Mouse (Mus musculus) myocyte (in vitro differentiated cells): ENCODE results near the gene Sec23ip. TPM values are rescaled to one million over a fixed set of nuclear protein-coding genes. Genes with fewer than 3 reads are reported as not detected.

ENCODE experiments used
- H3K27me3 ChIP-seq: one replicate; pipeline ENCODE4 v1.6.1; 2011; ENCODE audit not compliant: control insufficient read depth, insufficient read depth, insufficient read length
- H3K36me3 ChIP-seq: one replicate; pipeline ENCODE4 v1.6.1; 2011; ENCODE audit not compliant: control insufficient read depth, insufficient read depth
- H3K4me2 ChIP-seq: one replicate; pipeline ENCODE4 v1.6.1; 2011; ENCODE audit warnings: low read depth, control low read depth
- H3K4me3 ChIP-seq: one replicate; pipeline ENCODE4 v1.5.1; 2011; ENCODE audit warnings: mild to moderate bottlenecking, control low read depth, moderate library complexity
- H3K79me2 ChIP-seq: one replicate; pipeline ENCODE4 v1.6.1; 2011; ENCODE audit not compliant: control insufficient read depth, insufficient read depth
- H3ac ChIP-seq: one replicate; pipeline ENCODE4 v1.6.1; 2011; ENCODE audit not compliant: control insufficient read depth, insufficient read length
- CEBPB ChIP-seq: IDR thresholded peaks from 2 replicates; pipeline ENCODE4 v1.6.1; 2011; ENCODE audit warnings: mild to moderate bottlenecking, moderate library complexity; ENCODE audit not compliant: poor library complexity, insufficient read depth, severe bottlenecking
- E2F4 ChIP-seq: IDR thresholded peaks from one replicate; pipeline ENCODE4 v1.6.1; 2011; ENCODE audit warnings: mild to moderate bottlenecking, control low read depth, moderate library complexity; ENCODE audit not compliant: insufficient read depth
- MAX ChIP-seq: IDR thresholded peaks from one replicate; pipeline ENCODE4 v1.6.1; 2011; ENCODE audit warnings: low read depth, mild to moderate bottlenecking, control low read depth
- MYOD1 ChIP-seq, 3 experiments: IDR thresholded peaks; one replicate each; pipeline ENCODE4 v1.6.1; 2011; ENCODE audit warnings: control low read depth in 2 of 3, low read depth in 2 of 3, mild to moderate bottlenecking in 2 of 3, moderate library complexity in 1 of 3; ENCODE audit not compliant: insufficient read length in 2 of 3, control insufficient read depth in 1 of 3
- MYOG ChIP-seq, 3 experiments: IDR thresholded peaks; one replicate each; pipeline ENCODE4 v1.6.1; 2011; ENCODE audit warnings: control low read depth in 2 of 3, low read depth in 2 of 3, mild to moderate bottlenecking in 2 of 3; ENCODE audit not compliant: insufficient read length in 2 of 3, control insufficient read depth in 1 of 3, insufficient read depth in 1 of 3
- POLR2A ChIP-seq: IDR thresholded peaks from one replicate; pipeline ENCODE4 v1.6.1; 2011; ENCODE audit warnings: low read depth, mild to moderate bottlenecking, control low read depth, moderate library complexity; ENCODE audit not compliant: insufficient read length
- POLR2AphosphoS2 ChIP-seq: IDR thresholded peaks from one replicate; pipeline ENCODE4 v1.6.1; 2011; ENCODE audit warnings: low read depth, control low read depth; ENCODE audit not compliant: insufficient read length
- REST ChIP-seq: IDR thresholded peaks from one replicate; pipeline ENCODE4 v1.6.1; 2011; ENCODE audit warnings: mild to moderate bottlenecking, control low read depth, moderate library complexity; ENCODE audit not compliant: insufficient read depth, insufficient read length
- SRF ChIP-seq: IDR thresholded peaks from one replicate; pipeline ENCODE4 v1.6.1; 2011; ENCODE audit warnings: low read depth; ENCODE audit not compliant: control insufficient read depth, insufficient read length
- TCF12 ChIP-seq: IDR thresholded peaks from one replicate; pipeline ENCODE4 v1.6.1; 2011; ENCODE audit warnings: mild to moderate bottlenecking, control low read depth; ENCODE audit not compliant: poor library complexity, insufficient read depth, severe bottlenecking
- TCF3 ChIP-seq: IDR thresholded peaks from one replicate; pipeline ENCODE4 v1.6.1; 2011; ENCODE audit warnings: low read depth, control low read depth; ENCODE audit not compliant: insufficient read length
- USF1 ChIP-seq: IDR thresholded peaks from one replicate; pipeline ENCODE4 v1.6.1; 2011; ENCODE audit warnings: low read depth, mild to moderate bottlenecking, control low read depth, moderate library complexity
- polyA plus RNA-seq: library from polyadenylated mRNA; unstranded; fragments of >200 nt; fragmentation: generic; extraction: Trizol; gene quantifications from one replicate; pipeline ENCODE4 v1.2.1, GENCODE M21; 2012; ENCODE audit warnings: missing spikeins

The Sec23ip gene
- polyA plus RNA-seq, 1 experiment: 19.2 TPM

DNA sequence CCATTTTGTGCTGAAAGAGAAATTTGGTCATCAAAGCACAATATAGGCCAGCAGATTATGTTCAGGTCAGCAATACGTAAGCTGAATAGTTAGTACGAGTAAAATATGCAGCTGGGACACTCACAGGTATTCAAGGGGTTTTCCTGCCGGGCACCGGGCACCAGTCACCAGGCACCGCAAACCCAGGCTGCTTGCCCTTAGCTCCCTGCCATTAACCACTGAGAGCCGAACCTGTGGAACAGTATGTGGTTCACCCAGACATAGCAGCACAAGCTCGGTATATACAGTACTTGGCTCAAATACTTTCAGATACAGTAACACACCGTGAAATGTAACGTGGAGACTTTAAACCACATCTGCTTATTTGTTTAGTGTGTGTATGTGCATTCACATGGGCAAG is 19.6 kb upstream of the Sec23ip start:
- H3ac ChIP-seq: no peak overlapping the region

DNA sequence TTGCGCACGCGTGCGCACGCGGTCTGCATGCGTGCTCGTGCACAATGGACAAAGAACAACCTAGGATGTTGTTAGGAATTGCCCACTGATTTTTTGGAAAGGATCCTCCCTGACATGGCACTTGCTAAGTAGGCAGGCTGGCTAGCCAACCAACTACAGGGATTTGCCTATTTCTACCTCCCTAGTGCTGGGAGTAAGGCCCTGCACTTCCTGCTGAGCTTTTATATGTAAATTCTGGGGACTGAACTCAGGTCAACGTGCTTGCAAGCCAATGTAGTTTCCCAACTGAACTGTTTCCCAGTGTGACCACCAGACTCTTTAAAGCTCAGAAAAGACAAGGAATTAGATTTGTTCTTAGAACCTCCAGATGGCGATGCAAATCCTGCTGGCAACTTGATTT is 17.7 kb upstream of the Sec23ip start:
- Histone ChIP-seq H3K27me3 (no peaks in the 10 kb centered on the region), H3K79me2 (peaks cover 48% of the 10 kb centered on the region), H3K4me2 (no peak overlapping the region), H3K4me3 (no peak overlapping the region), H3ac (no peak overlapping the region), H3K36me3 (peaks cover 4% of the 10 kb centered on the region)
- TF ChIP-seq TCF3 (no peak), MYOD1 (IDR thresholded peaks at IDR 0.05; ENCODE audit: control insufficient read depth in 1 of 3, insufficient read length in 2 of 3, low read depth in 2 of 3) (no peak), POLR2A (no peak), E2F4 (no peak), MYOG (IDR thresholded peaks at IDR 0.05; ENCODE audit: control insufficient read depth in 1 of 3, insufficient read depth in 1 of 3, insufficient read length in 2 of 3, low read depth in 2 of 3) (no peak), REST (no peak), POLR2AphosphoS2 (no peak), USF1 (no peak), CEBPB (no peak), SRF (no peak), MAX (no peak), TCF12 (no peak)

More for the DNA sequence above, 19.6 kb upstream of the Sec23ip start:
- Histone ChIP-seq H3K36me3 (peaks cover 4% of the 10 kb centered on the region), H3K4me3 (no peak overlapping the region), H3K79me2 (peaks cover 31% of the 10 kb centered on the region), H3K4me2 (no peak overlapping the region), H3K27me3 (no peaks in the 10 kb centered on the region)
- TF ChIP-seq CEBPB (no peak), SRF (no peak), TCF3 (no peak), MAX (no peak), REST (no peak), POLR2A (no peak), MYOG (IDR thresholded peaks at IDR 0.05; ENCODE audit: control insufficient read depth in 1 of 3, insufficient read depth in 1 of 3, insufficient read length in 2 of 3, low read depth in 2 of 3) (no peak), E2F4 (no peak), POLR2AphosphoS2 (no peak), USF1 (no peak), TCF12 (no peak), MYOD1 (IDR thresholded peaks at IDR 0.05; ENCODE audit: control insufficient read depth in 1 of 3, insufficient read length in 2 of 3, low read depth in 2 of 3) (no peak)

DNA sequence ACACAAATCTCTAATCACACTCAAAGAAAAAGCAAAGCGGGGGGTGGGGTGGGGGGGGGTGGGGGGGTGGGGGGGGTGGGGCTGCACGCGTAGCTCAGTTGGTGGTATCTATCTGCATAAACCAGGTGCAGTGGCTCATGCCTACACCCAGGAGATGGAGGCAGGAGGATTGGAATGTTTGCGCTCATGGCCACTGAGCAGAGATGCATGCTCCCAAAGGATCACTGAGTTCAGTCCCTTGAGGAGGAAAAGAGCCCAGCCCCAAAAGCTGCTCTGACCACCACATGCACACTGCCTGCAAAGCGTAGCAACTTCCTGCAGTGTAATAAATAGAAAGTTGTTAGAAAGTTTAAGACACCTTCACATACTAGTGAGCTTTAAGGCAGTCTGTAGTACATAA is 17.0 kb upstream of the Sec23ip start:
- H3K4me2 ChIP-seq: no peak overlapping the region
- peaks cover 4% of the 10 kb centered on the region for H3K36me3 ChIP-seq
- peaks cover 55% of the 10 kb centered on the region for H3K79me2 ChIP-seq
- H3K27me3 ChIP-seq: no peaks in the 10 kb centered on the region
- TF ChIP-seq REST: no peak
- no peak for TF ChIP-seq TCF3
- TF ChIP-seq USF1: no peak
- no peak for TF ChIP-seq MAX
- TF ChIP-seq MYOG (IDR thresholded peaks at IDR 0.05; ENCODE audit: control insufficient read depth in 1 of 3, insufficient read depth in 1 of 3, insufficient read length in 2 of 3, low read depth in 2 of 3): no peak
- no peak for TF ChIP-seq CEBPB
- no peak for TF ChIP-seq TCF12
- TF ChIP-seq MYOD1 (IDR thresholded peaks at IDR 0.05; ENCODE audit: control insufficient read depth in 1 of 3, insufficient read length in 2 of 3, low read depth in 2 of 3): no peak
- TF ChIP-seq SRF: no peak
- no peak for TF ChIP-seq E2F4
- TF ChIP-seq POLR2AphosphoS2: no peak
- no peak overlapping the region for H3K4me3 ChIP-seq
- no peak overlapping the region for H3ac ChIP-seq

DNA sequence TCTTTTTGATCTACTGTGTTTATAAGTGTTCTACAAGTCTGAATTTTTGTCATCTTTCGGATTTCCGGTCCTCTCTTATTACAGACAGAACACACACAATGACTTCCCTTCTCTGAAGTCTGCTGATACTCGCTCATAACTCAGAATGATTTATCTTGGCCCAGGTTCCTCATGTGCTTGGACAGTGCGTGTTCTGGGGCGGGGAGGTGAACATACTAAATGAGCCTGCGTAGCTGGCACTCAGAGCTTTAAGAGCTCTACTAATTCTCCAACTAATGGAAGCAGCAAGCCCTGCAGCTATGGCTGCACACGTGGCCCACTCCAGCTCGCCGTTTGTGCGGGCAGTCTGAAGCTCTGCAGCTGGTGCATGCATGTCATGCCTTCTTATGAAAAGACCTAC is 16.0 kb upstream of the Sec23ip start:
- Histone ChIP-seq H3K79me2 (peaks cover 65% of the 10 kb centered on the region), H3ac (no peak overlapping the region)
- no peak for TF ChIP-seq POLR2AphosphoS2
- no peak for TF ChIP-seq E2F4
- no peak for TF ChIP-seq MYOD1 (IDR thresholded peaks at IDR 0.05; ENCODE audit: control insufficient read depth in 1 of 3, insufficient read length in 2 of 3, low read depth in 2 of 3)
- no peak for TF ChIP-seq REST
- no peak for TF ChIP-seq POLR2A
- no peak for TF ChIP-seq MAX
- TF ChIP-seq MYOG (IDR thresholded peaks at IDR 0.05; ENCODE audit: control insufficient read depth in 1 of 3, insufficient read depth in 1 of 3, insufficient read length in 2 of 3, low read depth in 2 of 3): no peak
- TF ChIP-seq CEBPB: no peak
- no peak for TF ChIP-seq SRF
- TF ChIP-seq TCF12: no peak
- no peak for TF ChIP-seq USF1
- no peak for TF ChIP-seq TCF3

More for the DNA sequence above, 16.0 kb upstream of the Sec23ip start:
- Histone ChIP-seq H3K36me3 (no peaks in the 10 kb centered on the region), H3K4me2 (no peak overlapping the region), H3K4me3 (no peak overlapping the region), H3K27me3 (no peaks in the 10 kb centered on the region)
